Mouse (Mus musculus): ENCODE measurements around the gene Cbln3.
A peak's percentile ranks its signal among the peaks of the same experiment; 100 is the strongest.

Gene Cbln3

GRCm38 (mm10) chr14:55884166-55884565 is at the start of gene Cbln3:
Gene Cbln3 (minus strand): TSS chr14:55884392.
- peak; percentile 86 for DNase-seq

- DNase-seq, result peak; percentile 75
Observed at GRCm38 (mm10) chr14:55933586-55933985, 49.4 kb upstream of the Cbln3 start.

GRCm38 (mm10) chr14:55929263-55929997 is 45.2 kb upstream of the Cbln3 start:
- no peak for DNase-seq

GRCm38 (mm10) chr14:55926847-55927246 is 42.7 kb upstream of the Cbln3 start:
- no peak for DNase-seq

- no peak for DNase-seq
Observed at GRCm38 (mm10) chr14:55922475-55923232, 38.5 kb upstream of the Cbln3 start.

- DNase-seq, result peak; percentile 88
Observed at GRCm38 (mm10) chr14:55918240-55919082, 34.3 kb upstream of the Cbln3 start.

GRCm38 (mm10) chr14:55913406-55913805 is 29.2 kb upstream of the Cbln3 start:
- no peak for DNase-seq

- no peak for DNase-seq
Observed at GRCm38 (mm10) chr14:55905518-55905917, 21.3 kb upstream of the Cbln3 start.

- DNase-seq, result no peak
Observed at GRCm38 (mm10) chr14:55900414-55900755, 16.2 kb upstream of the Cbln3 start.

- peak; percentile 92 for DNase-seq
Observed at GRCm38 (mm10) chr14:55899701-55900413, 15.7 kb upstream of the Cbln3 start, which contains the start of gene Sdr39u1. Gene Sdr39u1 (minus strand): TSS chr14:55900293.

GRCm38 (mm10) chr14:55898947-55899346 is 14.8 kb upstream of the Cbln3 start:
- DNase-seq, result no peak

GRCm38 (mm10) chr14:55897671-55898070 is 13.5 kb upstream of the Cbln3 start:
- no peak for DNase-seq

- DNase-seq, result no peak
Observed at GRCm38 (mm10) chr14:55886571-55887382, 2.6 kb upstream of the Cbln3 start.

GRCm38 (mm10) chr14:55885791-55886271 is 1.6 kb upstream of the Cbln3 start:
- peak; percentile 72 for DNase-seq

- no peak for DNase-seq
Observed at GRCm38 (mm10) chr14:55885114-55885790, 1.1 kb upstream of the Cbln3 start.

- peak; percentile 96 for DNase-seq
Observed at GRCm38 (mm10) chr14:55884713-55885113, 521 bp upstream of the Cbln3 start, which contains the start of gene Khnyn. Gene Khnyn (plus strand): TSS chr14:55884947.

GRCm38 (mm10) chr14:55883663-55884062 is 529 bp downstream of the Cbln3 start:
- DNase-seq, result no peak

- DNase-seq, result no peak
Observed at GRCm38 (mm10) chr14:55883149-55883661, 987 bp downstream of the Cbln3 start.

GRCm38 (mm10) chr14:55882171-55882641 is 2.0 kb downstream of the Cbln3 start:
- DNase-seq, result no peak

GRCm38 (mm10) chr14:55880982-55881381 is 3.2 kb downstream of the Cbln3 start:
- DNase-seq, result no peak
